Mouse (Mus musculus): ENCODE results near the gene Slfn5. TPM values are rescaled to one million over a fixed set of nuclear protein-coding genes. Genes with fewer than 3 reads are reported as not detected.
"Not testable (repeated sequence)": the region's sequence is repeated elsewhere in the genome, so short reads cannot be mapped to it uniquely, and the experiment has no call there.

The Slfn5 gene
- total and polyA plus RNA-seq, 2 experiments from 2014 or later: 2.0 to 3.9 TPM

- 31% methylated on average over 20 of the region's 20 CpGs for WGBS
Observed at GRCm38 (mm10) chr11:82928897-82929632, 22.1 kb upstream of the Slfn5 start.

DNA sequence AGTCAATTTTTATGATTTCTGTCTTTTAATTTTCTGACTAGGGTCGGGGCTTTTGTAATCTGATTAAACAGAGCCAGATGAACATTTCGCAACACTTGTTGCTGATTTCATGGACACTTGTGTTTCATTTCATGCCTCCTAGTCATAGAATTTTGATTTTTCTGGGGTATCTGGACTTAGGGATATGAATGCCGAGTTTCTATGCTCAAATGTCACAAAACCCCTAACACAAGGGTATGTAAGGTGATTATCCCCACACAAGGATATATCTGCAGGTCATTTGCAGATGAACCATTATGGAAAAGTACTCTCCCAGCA, 21.6 kb upstream of the Slfn5 start:
- no peaks in the 10 kb centered on the region for H3K36me3 ChIP-seq (ENCODE audit: insufficient read depth, low read length)
- TF ChIP-seq CTCF (IDR thresholded peaks at IDR 0.05): no peak
- H3K27me3 ChIP-seq (ENCODE audit: insufficient read depth, low read length): peaks cover 28% of the 10 kb centered on the region
- no peak overlapping the region for H3K9ac ChIP-seq (replicated peaks; ENCODE audit: low read length, poor library complexity, severe bottlenecking)
- WGBS: 46% methylated on average over 3 of the region's 3 CpGs
- no peak overlapping the region for H3K27ac ChIP-seq (ENCODE audit: low read depth, low read length)
- peak overlapping the region; percentile 94; the same call in 1 of the 2 replicates for H3K4me2 ChIP-seq (ENCODE audit: low read depth, low read length, poor library complexity, severe bottlenecking)
- H3K4me3 ChIP-seq (ENCODE audit: low read depth, low read length): peak overlapping the region; percentile 45; the same call in 1 of the 2 replicates
- no peak for DNase-seq (ENCODE audit: low spot score)
- no peak for ATAC-seq (ENCODE audit: low FRiP score)
- H3K4me1 ChIP-seq (ENCODE audit: insufficient read depth, low read length): 0 out of 2 replicates have a peak, but pooled peaks cover 4% of the 10 kb centered on the region
- H3K9me3 ChIP-seq (ENCODE audit: low read length): no peaks in the 10 kb centered on the region

More at GRCm38 (mm10) chr11:82928897-82929632, 22.1 kb upstream of the Slfn5 start:
- Histone ChIP-seq H3K9me3 (ENCODE audit: low read length) (no peaks in the 10 kb centered on the region), H3K36me3 (ENCODE audit: insufficient read depth, low read length) (no peaks in the 10 kb centered on the region), H3K4me2 (ENCODE audit: low read depth, low read length, poor library complexity, severe bottlenecking) (no peak overlapping the region), H3K9ac (replicated peaks; ENCODE audit: low read length, poor library complexity, severe bottlenecking) (no peak overlapping the region), H3K4me1 (ENCODE audit: insufficient read depth, low read length) (0 out of 2 replicates have a peak, but pooled peaks cover 4% of the 10 kb centered on the region), H3K27ac (ENCODE audit: low read depth, low read length) (no peak overlapping the region), H3K4me3 (ENCODE audit: low read depth, low read length) (no peak overlapping the region), H3K27me3 (ENCODE audit: insufficient read depth, low read length) (peaks cover 26% of the 10 kb centered on the region)
- TF ChIP-seq CTCF (IDR thresholded peaks at IDR 0.05): no peak
- DNase-seq (ENCODE audit: low spot score) (no peak), ATAC-seq (ENCODE audit: low FRiP score) (no peak)

DNA sequence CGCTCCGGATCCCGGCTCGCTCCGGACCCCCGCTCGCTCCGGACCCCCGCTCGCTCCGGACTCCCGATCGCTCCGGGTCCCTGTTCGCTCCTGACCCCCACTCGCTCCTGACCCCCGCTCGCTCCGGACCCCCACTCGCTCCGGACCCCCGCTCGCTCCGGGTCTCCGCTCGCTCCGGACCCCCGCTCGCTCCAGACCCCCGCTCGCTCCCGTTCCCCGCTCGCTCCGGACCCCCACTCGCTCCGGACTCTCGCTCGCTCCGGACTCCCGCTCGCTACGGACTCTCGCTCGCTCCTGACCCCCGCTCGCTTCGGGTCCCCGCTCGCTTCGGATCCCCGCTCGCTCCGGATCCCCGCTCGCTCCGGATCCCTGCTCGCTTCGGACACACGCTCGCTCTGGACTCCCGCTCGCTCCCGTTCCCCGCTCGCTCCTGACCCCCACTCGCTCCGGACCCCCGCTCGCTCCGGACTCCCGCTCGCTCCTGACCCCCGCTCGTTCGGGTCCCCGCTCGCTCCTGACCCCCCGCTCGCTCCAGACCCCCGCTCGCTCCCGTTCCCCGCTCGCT, 20.7 kb upstream of the Slfn5 start:
- H3K4me1 ChIP-seq (ENCODE audit: insufficient read depth, low read length); H3K36me3 ChIP-seq (ENCODE audit: insufficient read depth, low read length); ATAC-seq (ENCODE audit: low FRiP score); H3K9me3 ChIP-seq (ENCODE audit: low read length); H3K27ac ChIP-seq (ENCODE audit: low read depth, low read length); DNase-seq (ENCODE audit: low spot score): not testable (repeated sequence)
- peaks cover 28% of the 10 kb centered on the region for H3K27me3 ChIP-seq (ENCODE audit: insufficient read depth, low read length)
- peak overlapping the region; percentile 45 for H3K4me3 ChIP-seq (ENCODE audit: low read depth, low read length)
- H3K4me2 ChIP-seq (ENCODE audit: low read depth, low read length, poor library complexity, severe bottlenecking): peak overlapping the region; percentile 94
- H3K9ac ChIP-seq (replicated peaks; ENCODE audit: low read length, poor library complexity, severe bottlenecking): 0 out of 2 replicates have a peak overlapping the region, but pooled peaks have one; percentile 36
- WGBS: 1% methylated on average over 59 of the region's 85 CpGs

- DNase-seq (ENCODE audit: low spot score); H3K9me3 ChIP-seq (ENCODE audit: low read length); H3K36me3 ChIP-seq (ENCODE audit: insufficient read depth, low read length); ATAC-seq (ENCODE audit: low FRiP score); H3K27ac ChIP-seq (ENCODE audit: low read depth, low read length); H3K4me1 ChIP-seq (ENCODE audit: insufficient read depth, low read length): not testable (repeated sequence)
- peak overlapping the region; percentile 42; the same call in 1 of the 2 replicates for H3K9ac ChIP-seq (replicated peaks; ENCODE audit: low read length, poor library complexity, severe bottlenecking)
- WGBS: under 1% methylated on average over 43 of the region's 63 CpGs
- peaks cover 35% of the 10 kb centered on the region for H3K27me3 ChIP-seq (ENCODE audit: insufficient read depth, low read length)
- peak overlapping the region; percentile 45 for H3K4me3 ChIP-seq (ENCODE audit: low read depth, low read length)
- peak overlapping the region; percentile 94 for H3K4me2 ChIP-seq (ENCODE audit: low read depth, low read length, poor library complexity, severe bottlenecking)
Observed at GRCm38 (mm10) chr11:82931161-82931560, 20.0 kb upstream of the Slfn5 start.

DNA sequence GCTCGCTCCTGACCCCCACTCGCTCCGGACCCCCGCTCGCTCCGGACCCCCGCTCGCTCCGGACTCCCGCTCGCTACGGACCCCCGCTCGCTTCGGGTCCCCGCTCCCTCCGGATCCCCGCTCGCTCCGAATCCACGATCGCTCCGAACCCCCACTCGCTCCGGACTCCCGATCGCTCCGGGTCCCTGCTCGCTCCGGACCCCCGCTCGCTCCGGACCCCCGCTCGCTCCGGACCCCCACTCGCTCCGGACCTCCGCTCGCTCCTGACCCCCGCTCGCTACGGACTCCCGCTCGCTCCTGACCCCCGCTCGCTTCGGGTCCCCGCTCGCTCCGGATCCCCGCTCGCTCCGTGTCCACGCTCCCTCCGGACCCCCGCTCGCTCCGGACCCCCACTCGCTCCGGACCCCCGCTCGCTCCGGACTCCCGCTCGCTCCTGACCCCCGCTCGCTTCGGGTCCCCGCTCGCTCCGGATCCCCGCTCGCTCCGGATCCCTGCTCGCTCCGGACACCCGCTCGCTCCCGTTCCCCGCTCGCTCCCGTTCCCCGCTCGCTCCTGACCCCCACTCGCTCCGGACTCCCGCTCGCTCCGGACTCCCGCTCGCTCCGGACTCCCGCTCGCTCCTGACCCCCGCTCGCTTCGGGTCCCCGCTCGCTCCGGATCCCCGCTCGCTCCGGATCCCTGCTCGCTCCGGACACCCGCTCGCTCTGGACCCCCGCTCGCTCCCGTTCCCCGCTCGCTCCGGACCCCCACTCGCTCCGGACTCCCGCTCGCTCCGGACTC, 19.3 kb upstream of the Slfn5 start:
- under 1% methylated on average over 92 of the region's 119 CpGs for whole genome bisulfite sequencing
- Histone ChIP-seq H3K4me2 (ENCODE audit: low read depth, low read length, poor library complexity, severe bottlenecking) (peak overlapping the region; percentile 94), H3K27me3 (ENCODE audit: insufficient read depth, low read length) (peaks cover 41% of the 10 kb centered on the region), H3K9ac (replicated peaks; ENCODE audit: low read length, poor library complexity, severe bottlenecking) (peak overlapping the region; percentile 42), H3K4me3 (ENCODE audit: low read depth, low read length) (peak overlapping the region; percentile 45)
- H3K36me3 ChIP-seq (ENCODE audit: insufficient read depth, low read length); DNase-seq (ENCODE audit: low spot score); ATAC-seq (ENCODE audit: low FRiP score); H3K4me1 ChIP-seq (ENCODE audit: insufficient read depth, low read length); H3K9me3 ChIP-seq (ENCODE audit: low read length); H3K27ac ChIP-seq (ENCODE audit: low read depth, low read length): not testable (repeated sequence)

All from midbrain, postnatal 0 days (tissue).